Mouse (Mus musculus): ENCODE measurements around the gene Gm16181. TPM values are rescaled to one million over a fixed set of nuclear protein-coding genes. Genes with fewer than 3 reads are reported as not detected.

Gm16181 gene
- total RNA-seq, 2 experiments from 2014 or later = 0.71 TPM; not detected in 1

DNA sequence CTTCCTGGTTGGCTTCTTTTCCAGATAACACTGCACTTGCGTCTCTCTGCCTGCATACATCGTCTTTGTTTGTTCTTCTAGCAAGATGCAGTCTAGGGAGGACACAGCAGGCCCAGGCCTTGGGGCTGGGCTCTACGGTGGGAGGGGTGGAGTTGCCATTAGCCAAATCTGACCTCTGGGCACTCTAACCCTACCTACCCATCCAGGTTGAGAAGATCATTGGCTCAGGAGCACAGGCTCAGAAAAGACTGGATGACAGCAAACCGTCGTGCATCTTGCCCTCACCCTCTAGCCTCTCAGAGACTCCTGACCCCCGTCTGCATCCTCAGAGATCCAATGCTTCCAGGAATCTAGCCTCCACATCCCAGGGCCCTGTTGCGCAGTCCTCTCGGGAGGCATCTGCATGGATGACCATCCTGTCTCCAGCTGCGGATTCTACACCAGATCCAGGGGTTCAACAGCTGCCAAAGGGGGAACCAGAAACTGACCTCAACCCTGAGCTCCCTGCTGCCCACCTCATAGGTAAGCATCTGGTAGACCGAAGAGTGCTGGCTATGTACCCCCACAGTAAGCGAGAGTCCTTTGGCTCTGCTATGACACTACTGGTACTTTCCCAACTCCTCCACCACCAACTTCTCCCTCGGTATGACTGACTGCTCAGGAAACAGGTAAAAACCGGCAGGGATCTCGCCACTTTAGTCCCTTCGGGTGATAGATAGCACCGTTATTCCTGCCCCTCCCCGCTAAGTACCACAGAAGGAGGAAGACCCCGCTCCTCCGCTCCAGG, 25.6 kb upstream of the Gm16181 start:
- intact Hi-C loops (cut with DNase I) = loop anchor here (1.0 to 5.0 kb wide), 2 partner anchors 16 to 37 kb away; partner anchors contain the start of gene Atp6v1g2
- no peak for DNase-seq

DNA sequence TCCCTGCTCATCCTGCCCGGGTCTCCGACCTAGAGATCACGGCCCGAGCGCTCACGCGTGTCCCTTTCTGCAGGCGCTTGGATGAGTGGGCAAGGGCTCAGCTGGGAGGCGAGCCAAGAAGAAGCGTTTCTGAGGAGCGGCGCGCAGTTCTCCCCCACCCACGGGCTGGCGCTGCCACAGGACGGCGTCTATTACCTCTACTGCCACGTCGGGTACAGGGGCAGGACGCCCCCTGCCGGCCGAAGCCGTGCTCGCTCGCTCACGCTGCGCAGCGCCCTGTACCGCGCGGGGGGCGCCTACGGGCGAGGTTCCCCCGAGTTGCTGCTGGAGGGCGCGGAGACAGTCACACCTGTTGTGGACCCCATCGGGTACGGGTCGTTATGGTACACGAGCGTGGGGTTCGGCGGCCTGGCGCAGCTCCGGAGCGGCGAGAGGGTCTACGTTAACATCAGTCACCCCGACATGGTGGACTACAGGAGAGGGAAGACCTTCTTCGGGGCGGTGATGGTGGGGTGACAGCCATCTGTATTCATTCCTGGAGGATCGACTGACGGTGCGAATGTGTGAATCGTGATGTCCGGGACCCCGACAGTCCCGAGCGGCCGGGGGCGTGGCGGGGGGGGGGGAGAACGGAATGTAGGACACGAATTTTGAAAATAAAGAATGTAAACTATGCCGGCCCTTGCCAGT, 24.9 kb upstream of the Gm16181 start:
- DNase-seq = peak; percentile 87 to 92
- intact Hi-C loops (cut with DNase I) = loop anchor here (1.0 to 5.0 kb wide), 3 partner anchors 16 to 37 kb away; partner anchors contain the start of genes Atp6v1g2 and Gm16181

DNA sequence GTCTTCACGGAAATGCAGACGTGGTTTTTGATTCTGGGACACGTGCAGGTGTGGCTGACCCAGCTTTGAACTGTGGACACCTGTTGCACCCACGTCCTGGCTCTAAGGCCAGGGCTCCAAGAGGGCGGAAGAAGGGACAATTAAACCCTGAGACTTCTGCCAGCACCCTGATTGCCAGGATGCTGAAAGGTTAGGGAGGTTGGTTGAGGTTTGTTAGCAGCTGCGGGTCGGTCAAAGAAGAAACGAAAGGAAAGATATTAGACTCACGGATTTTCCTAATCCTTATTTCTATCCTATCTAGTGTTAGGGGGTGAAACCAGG, 24.4 kb upstream of the Gm16181 start:
- DNase-seq = no peak
- intact Hi-C loops (cut with DNase I) = loop anchor here (2.0 to 5.0 kb wide), 2 partner anchors 25 to 36 kb away; partner anchors contain the start of genes Atp6v1g2 and Gm16181

DNA sequence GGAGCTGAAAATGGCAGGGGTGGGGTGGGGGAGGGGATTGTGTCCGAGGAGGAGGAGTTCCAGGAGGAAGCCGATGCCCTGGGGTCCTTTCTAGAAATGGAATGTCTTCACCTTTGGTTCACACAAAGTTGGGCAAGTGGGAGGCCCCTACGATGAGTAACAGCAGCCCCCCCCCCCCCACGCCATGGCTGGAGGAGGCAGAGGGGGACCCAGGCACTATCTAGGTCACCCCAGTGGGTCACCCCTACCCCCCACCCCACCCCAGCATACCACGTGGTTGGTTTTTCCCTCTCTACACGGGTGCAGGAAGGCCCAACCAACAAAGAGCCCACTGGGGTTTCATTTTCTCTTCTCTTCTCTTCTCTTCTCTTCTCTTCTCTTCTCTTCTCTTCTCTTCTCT, 23.5 kb upstream of the Gm16181 start:
- no peak for DNase-seq
- intact Hi-C loops (cut with DNase I) = loop anchor here (2.0 to 5.0 kb wide), 2 partner anchors 24 to 35 kb away; partner anchors contain the start of genes Atp6v1g2 and Gm16181

DNA sequence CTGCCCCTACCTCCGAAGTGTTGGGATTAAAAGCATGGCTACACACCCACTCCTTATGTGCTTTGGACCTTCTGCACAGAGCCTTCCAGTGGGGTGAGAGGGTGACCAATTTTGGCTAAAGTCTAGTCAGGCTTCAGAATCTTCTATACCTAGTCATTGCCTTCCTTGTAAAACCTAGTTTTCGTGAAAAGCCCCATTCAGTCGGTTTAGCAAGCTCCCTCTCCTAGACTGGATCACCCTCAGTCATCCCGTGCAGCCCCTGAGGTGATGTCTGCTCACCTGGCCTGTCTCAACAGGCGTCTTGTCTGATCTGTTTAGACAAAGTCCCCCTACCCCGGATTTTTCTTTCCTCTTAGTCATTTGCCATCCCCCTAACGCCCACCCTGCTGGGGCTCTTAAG, 22.6 kb upstream of the Gm16181 start:
- intact Hi-C loops (cut with DNase I) = loop anchor here (5.0 kb wide), 1 partner anchor 34 kb away; the partner anchor contains the start of gene Atp6v1g2

DNA sequence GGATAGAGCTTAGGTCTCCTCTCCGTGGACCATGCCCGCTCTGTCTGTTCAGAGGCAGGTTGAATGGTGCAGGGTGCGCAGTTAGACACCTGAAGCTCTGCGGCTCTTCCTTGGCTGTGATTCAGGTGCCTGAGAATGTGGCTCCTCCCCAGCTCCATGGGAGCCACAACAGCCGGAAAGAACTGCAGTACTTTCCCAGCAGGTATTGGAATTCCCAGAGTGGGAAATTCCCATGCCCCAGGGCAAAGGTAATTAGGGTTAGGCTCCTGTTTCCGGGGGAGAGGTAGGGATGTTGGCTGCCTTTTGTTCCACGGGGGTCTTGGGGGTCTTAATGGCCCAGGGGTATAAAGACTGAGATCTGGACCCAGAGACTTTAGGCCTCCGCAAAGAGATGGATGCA, 21.7 kb upstream of the Gm16181 start:
- DNase-seq = no peak
- intact Hi-C loops (cut with DNase I) = loop anchor here (5.0 kb wide), 1 partner anchor 33 kb away; the partner anchor contains the start of gene Atp6v1g2

More for the DNA sequence above, 22.6 kb upstream of the Gm16181 start:
- DNase-seq = no peak

DNA sequence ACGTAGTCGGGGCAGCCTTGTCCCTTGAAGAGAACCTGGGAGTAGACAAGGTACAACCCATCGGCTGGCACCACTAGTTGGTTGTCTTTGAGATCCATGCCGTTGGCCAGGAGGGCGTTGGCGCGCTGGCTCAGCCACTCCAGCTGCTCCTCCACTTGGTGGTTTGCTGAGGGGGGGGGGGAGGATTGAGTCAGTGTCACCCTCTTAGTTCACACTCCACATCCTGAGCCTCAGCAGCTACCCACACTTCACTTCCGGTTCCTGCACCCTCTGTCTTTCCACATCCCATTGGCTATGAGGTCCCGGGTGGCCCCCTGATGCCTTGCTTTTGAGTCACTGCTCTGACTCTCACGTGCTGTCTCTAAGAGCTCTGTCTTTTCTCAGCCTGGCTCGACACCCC, 20.2 kb upstream of the Gm16181 start:
- no peak for DNase-seq
- intact Hi-C loops (cut with DNase I) = no loop called here

DNA sequence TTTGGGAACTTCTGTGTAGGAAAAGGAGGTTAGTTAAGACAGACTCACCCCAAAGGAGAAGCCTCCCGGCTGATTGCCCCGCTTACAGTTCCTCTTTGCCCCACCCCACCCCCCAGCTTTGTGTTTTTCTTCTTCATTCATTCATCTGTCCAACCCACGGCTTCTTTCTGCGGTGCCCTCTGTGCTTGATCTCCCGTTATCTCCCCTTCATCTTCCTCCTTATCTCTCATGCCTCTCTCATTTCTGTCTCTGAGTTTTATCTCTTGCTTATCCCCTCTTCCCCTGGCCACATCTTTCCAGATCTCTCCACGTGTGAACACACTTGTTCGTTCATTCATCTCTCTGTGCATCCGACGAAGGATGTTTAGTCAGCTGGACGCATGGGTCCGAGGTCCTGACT, 19.5 kb upstream of the Gm16181 start:
- no peak for DNase-seq
- intact Hi-C loops (cut with DNase I) = no loop called here

DNA sequence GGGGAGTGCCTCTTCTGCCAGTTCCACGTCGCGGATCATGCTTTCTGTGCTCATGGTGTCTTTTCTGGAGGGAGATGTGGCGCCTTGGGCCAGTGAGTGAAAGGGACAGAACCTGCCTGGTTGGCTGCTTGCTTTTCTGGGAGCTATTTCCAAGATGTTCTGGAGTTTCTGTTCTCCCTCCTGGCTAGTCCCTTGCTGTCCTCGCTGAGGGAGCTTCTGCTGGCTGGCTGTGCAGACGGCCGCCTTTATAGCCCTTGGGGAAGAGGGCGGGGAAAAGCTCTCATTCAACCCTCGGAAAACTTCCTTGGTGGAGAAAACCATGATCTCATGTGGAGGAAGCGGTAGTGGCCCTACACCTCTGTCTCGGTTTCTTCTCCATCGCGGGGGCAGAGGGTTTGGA, 18.8 kb upstream of the Gm16181 start, which contains the start of gene Tnf:
Tnf (minus strand) TSS at position 221 of the 400 bp plus-strand sequence.
- intact Hi-C loops (cut with DNase I) = loop anchor here (2.0 kb wide), 1 partner anchor 17 kb away; no protein-coding TSS in a partner anchor
- DNase-seq = peak; percentile 64 to 69

DNA sequence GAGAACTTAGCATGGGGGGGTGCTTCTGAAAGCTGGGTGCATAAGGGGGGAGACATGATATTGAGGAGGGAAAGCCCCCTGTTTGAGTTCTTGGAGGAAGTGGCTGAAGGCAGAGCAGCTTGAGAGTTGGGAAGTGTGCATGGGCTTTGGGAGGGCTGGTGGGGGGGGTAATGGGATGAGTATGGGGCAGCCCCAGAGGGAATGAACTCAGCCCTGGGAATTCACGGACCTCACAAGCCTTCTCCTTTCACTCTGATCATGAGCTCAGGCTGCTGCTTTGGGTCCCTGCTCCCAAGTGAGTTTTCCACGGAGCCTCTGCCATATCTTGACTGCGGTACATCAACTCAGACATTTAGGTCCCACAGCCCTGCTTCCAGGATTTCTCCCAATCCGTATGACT, 18.2 kb upstream of the Gm16181 start:
- intact Hi-C loops (cut with DNase I) = loop anchor here (2.0 kb wide), 1 partner anchor 16 kb away; no protein-coding TSS in a partner anchor
- DNase-seq = no peak

DNA sequence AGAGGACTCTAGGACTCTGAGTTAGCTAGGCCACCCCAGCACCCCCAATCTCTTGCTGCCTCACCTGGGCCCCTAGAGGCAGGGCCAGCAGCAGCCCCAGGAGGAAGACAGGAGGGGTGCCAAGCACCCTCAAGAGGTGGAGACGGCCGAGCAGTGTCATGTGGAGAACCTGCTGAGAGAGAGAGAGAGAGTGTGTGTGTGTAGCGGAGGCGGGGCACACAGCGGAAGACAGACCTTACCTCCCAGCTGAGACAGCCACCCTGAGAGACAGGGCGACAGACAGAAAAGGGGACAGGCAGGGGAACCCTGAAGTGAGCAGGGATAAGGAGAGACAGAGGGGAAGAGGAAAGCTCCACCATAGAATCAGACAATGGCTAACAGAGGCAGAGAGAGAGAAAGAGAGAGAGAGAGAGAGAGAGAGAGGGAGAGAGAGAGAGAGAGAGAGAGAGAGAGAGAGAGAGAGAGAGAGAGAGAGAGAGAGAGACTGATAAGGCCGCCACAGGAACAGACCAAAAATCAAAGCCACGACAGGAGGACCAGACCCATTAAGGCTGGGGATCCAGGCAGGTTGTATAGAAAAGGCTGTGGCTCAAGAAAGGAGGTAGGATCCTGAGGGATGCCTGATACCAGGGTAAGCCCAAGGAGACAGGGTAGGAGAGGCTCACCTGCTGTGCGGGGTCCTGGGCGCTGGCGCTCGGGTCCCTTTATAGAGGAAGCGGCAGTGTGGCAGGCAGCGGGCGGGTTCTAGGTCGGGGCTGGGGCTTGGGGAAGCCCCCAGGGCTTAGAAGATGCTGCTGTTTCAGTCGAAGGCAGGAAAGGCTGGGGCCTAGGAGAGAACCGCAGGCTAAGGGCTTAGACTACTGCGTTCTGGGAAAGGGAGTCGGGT, 15.9 kb upstream of the Gm16181 start, which contains the start of gene Lta:
Lta (minus strand) TSS at position 858 of the 886 bp plus-strand sequence.
- intact Hi-C loops (cut with DNase I) = no loop called here
- DNase-seq = no peak

DNA sequence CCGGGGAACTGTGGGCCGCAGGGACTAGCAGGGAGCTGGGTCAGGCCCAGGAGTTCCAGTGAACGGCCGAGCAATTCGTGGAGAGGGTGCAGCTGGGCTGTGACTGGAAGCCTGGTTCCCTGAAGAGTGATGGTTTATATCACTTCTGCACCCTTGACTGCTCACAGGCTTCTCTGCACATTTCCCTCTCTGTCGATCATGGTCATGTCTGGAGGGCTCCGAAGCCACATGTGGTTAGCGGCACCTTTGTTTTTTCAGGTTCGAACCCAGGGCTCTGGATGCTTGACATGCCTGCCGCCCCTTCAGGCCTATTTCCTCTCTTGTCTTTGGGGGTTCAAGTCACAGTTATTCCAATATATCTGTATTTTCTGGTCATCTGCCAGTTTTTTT, 15.3 kb upstream of the Gm16181 start:
- DNase-seq = no peak
- intact Hi-C loops (cut with DNase I) = no loop called here

DNA sequence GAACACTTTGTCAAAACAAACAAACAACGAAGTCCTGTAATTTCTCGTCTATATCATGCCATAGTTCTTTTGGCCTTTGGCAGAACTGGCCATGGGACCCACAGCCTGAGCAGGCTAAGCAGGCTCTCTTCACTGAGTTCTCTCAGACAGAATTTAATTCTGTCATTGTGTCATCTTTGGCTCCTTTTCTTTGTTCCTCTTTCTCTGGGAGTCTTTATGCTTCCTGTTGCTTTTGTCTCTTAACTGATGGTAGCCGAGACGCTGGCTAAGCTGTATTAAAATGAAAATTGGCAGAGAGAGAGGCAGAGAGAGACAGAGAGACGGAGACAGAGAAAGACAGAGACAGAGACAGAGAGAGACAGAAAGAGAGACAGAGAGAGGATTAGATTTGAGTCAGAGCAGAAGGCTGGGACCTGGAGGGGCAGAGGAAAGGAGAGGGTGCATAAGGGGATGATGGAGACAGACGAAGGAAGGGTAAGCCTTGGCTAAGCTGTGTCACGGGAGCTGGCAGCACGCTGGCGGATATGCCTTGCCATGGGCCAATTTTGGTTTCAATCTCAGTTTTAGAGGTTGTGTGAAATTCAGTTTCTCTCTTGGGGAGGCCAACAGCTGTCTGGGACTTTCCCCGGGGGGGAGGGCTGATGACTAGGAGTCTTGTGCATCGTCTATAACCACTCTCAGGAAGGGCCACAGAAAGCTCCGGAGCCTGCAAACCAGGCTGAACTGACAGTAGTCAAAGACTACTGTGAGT, 10.7 kb upstream of the Gm16181 start:
- intact Hi-C loops (cut with DNase I) = no loop called here
- no peak for DNase-seq

DNA sequence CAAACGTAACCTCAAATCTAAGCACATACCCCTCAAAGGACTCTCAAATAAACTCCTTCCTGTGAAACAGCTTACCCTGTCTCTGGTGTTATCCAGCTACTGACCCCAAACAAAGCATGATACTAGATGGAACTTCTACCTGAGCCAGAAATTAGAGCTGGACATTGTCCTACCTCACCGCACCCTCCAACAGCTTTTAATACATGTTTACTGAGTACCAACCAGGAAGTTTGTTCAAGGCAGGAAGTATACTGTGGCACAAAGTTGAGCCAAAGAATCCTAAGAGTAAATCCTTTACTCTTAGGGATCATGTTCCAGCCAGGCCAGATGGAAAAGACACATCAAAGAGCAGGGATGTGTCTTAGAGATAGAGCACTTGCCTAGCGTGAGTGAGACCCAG, 10.0 kb upstream of the Gm16181 start:
- intact Hi-C loops (cut with DNase I) = no loop called here
- DNase-seq = no peak

DNA sequence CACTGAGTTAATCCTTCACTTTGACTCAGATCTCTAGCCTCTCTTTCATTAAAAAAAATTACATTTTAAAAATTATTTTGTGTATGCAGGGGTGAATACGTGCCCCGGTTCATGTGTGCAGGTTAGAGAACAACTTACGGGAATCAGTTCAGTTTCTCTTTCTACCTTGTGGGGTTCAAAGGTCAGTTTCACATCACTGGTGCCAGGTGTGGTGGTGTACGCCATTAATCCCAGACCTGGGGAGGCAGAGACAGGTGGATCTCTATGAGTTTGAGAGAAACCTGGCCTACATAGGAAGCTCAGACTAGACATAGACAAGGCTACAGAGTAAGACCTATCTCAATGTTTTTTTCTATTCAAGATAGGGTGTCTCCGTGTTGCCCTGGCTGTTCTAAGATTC, 7.6 kb upstream of the Gm16181 start:
- intact Hi-C loops (cut with DNase I) = no loop called here
- DNase-seq = no peak

DNA sequence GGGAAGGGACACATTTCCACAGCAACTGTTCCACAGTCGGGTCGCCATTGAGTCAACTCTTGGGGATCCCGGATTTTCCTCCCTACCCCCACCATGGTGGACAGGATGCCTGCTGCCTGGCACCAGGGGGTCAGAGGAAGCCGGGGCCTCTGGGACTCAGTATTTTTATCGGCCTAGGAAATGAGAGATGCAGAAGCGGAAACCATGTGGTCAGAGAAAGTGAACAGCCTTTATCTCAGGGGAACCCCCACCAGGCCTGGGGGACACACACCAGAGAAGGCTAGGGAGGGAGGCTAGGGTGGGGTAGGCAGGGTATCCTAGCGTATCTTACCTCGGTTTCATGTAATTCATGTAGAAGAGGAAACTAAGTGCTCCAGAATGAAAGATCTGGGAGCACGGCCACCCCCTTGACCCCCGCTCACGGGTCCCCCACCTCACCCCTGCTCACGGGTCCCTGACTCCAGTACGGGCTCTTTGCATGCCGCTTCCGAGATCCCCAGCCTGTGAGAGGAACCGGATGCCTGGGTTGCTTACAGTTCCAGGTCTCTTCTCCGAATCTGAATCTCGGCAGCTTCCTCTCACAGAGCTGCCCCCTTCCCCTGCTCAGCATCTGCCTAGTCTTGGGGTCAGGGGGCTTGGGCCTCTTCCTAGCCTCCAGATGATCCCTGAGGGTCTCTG, 2.0 kb upstream of the Gm16181 start:
- DNase-seq = peak in 1 of 2 experiments; percentile 51
- intact Hi-C loops (cut with DNase I) = loop anchor here (2.0 kb wide), 1 partner anchor 16 kb away; the partner anchor contains the start of gene Tnf

DNA sequence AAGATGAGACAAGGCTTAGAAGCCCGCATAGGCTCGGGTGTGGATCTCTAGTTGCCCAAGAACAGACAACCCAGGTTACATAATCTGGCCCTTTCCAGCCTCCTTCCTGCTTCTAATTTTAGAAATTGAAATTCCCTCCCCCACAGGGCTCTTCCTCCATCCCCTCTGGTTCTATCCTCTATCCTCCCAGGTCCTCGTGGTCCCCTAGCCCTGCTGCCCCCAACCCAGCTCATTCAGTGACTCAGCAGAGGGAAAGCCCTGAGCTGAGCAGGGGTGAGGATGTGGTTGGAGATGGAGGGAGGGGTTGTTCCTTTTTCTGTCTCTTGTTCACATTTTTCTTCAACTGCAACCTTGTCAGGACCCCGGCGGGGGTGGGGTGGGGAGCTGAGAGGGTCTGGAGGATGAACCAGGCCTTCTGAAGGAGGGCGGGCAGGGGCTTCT, 1.0 kb upstream of the Gm16181 start:
- no peak for DNase-seq
- intact Hi-C loops (cut with DNase I) = loop anchor here (2.0 kb wide), 2 partner anchors 17 to 23 kb away; partner anchors contain the start of gene Tnf

DNA sequence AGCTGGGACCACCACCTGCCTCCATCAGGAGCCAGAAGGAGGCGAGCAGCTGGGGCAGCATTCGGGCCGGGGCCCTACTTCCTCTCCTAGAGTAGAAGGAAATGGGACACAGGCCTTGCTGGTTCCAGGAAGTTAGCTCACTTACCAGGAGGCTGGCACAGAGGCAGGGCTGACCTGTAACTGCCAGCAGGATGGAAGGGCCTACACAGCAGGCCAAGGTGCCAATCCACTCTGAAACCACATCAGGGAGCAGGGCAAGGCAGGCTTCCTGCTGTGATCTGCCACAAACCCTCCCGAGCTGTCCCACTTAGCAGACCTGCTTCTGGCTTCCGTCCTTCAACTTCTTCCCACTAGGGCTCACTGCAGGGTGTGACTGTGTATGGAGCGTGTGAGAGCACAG, 1.7 kb downstream of the Gm16181 start:
- DNase-seq = no peak
- intact Hi-C loops (cut with DNase I) = no loop called here

DNA sequence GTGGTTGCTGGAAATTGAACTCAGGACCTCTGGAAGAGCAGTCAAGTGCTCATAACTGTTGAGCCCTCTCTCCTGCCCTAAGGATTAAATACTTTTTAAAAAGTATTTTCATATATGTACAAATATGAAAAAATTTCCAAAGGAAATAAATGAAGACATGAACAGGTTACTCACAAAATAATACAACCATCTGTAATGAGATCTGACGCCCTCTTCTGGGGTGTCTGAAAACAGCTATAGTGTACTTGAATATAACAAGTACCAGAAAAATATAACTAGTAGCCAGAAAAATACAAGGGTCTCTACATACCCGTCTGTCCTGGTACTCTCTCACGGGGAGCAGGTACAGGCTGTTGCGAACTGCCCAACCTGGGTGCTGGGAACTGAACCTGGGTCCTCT, 4.0 kb downstream of the Gm16181 start:
- intact Hi-C loops (cut with DNase I) = no loop called here
- no peak for DNase-seq

Measured in heart, postnatal 14 days (tissue).